Mouse (Mus musculus) stomach, postnatal 0 days (tissue): Measurements from ENCODE around the gene Fam90a1b. TPM values are rescaled to one million over a fixed set of nuclear protein-coding genes. Genes with fewer than 3 reads are reported as not detected.
A peak's percentile ranks its signal among the peaks of the same experiment; 100 is the strongest.
"Not testable (repeated sequence)": the region's sequence is repeated elsewhere in the genome, so short reads cannot be mapped to it uniquely, and the experiment has no call there.

Experiments
- ATAC-seq: fragments of 200-750 bp; cut with Nextera tagmentation; 2 replicates; pipeline ENCODE4 v1.8.0; 2017; ENCODE audit not compliant: low FRiP score, low TSS enrichment
- DNase-seq: peaks from one replicate; pipeline ENCODE4 v3.0.0-alpha.2; 2016; ENCODE audit warnings: low spot score
- H3K27ac ChIP-seq: fragments of 300-500 bp; sonication (generic); replicated peaks from 2 replicates; pipeline ENCODE4 v1.5.1; 2014; ENCODE audit warnings: mild to moderate bottlenecking, control low read depth
- H3K27me3 ChIP-seq: fragments of 300-500 bp; sonication (generic); 2 replicates; pipeline ENCODE4 v1.6.1; 2014; ENCODE audit warnings: low read length; ENCODE audit not compliant: control insufficient read depth, insufficient read depth
- H3K36me3 ChIP-seq: fragments of 300-500 bp; sonication (generic); 2 replicates; pipeline ENCODE4 v1.6.1; 2014; ENCODE audit warnings: low read length, mixed read lengths; ENCODE audit not compliant: control insufficient read depth, insufficient read depth
- H3K4me1 ChIP-seq: fragments of 300-500 bp; sonication (generic); replicated peaks from 2 replicates; pipeline ENCODE4 v1.6.1; 2014; ENCODE audit warnings: antibody characterized with exemption; ENCODE audit not compliant: control insufficient read depth, insufficient read depth
- H3K4me2 ChIP-seq: fragments of 300-500 bp; sonication (generic); replicated peaks from 2 replicates; pipeline ENCODE4 v1.6.1; 2014; ENCODE audit warnings: low read depth, mild to moderate bottlenecking, control low read depth, moderate library complexity
- H3K4me3 ChIP-seq: fragments of 300-500 bp; sonication (generic); 2 replicates; pipeline ENCODE4 v1.5.1; 2014; ENCODE audit warnings: low read depth, low read length, control low read depth
- H3K9ac ChIP-seq: fragments of 300-500 bp; sonication (generic); 2 replicates; pipeline ENCODE4 v1.6.1; 2014; ENCODE audit warnings: mild to moderate bottlenecking, low read length, control low read depth, mixed read lengths
- H3K9me3 ChIP-seq: fragments of 300-500 bp; sonication (generic); 2 replicates; pipeline ENCODE4 v1.6.1; 2016; ENCODE audit warnings: low read length; ENCODE audit not compliant: control insufficient read depth
- CTCF ChIP-seq: IDR thresholded peaks from 2 replicates; pipeline ENCODE4 v1.5.1; 2016; ENCODE audit warnings: antibody characterized with exemption, low read depth, mild to moderate bottlenecking, moderate library complexity
- EP300 ChIP-seq: optimal IDR thresholded peaks from 2 replicates; pipeline ENCODE3; 2016; ENCODE audit warnings: antibody characterized with exemption
- WGBS: fragments of 180-500 bp; shearing (Covaris S2); extraction: QIAGEN DNeasy Blood & Tissue Kit; methylation state at CpG from one replicate; pipeline ENCODE4 v1.1.7; 2014; 5-methylcytosine and 5-hydroxymethylcytosine counted together
- polyA plus RNA-seq: library from polyadenylated mRNA; unstranded; fragments of >200 nt; fragmentation: Nextera tagmentation; extraction: Ambion mirVana; gene quantifications from 2 replicates; pipeline ENCODE4 v1.2.1, GENCODE M21; 2015

Fam90a1b gene
- polyA plus RNA-seq: not detected in 2 replicates

- DNase-seq (peak; percentile 96), ATAC-seq (peak; percentile 100)
- H3K27ac ChIP-seq: 0 out of 2 replicates have a peak within 1 kb of the TSS, but pooled peaks have one; percentile 18
- H3K27me3 ChIP-seq: no peaks in the 10 kb centered on the region
- peak within 1 kb of the TSS; percentile 56 for H3K4me3 ChIP-seq
- peak within 1 kb of the TSS; percentile 55 for H3K4me2 ChIP-seq
- H3K36me3 ChIP-seq: no peaks in the 10 kb centered on the region
- WGBS: 9% methylated on average over 42 of the region's 46 CpGs
- no peak for TF ChIP-seq EP300
- TF ChIP-seq CTCF: peak; percentile 79
- H3K4me1 ChIP-seq: no peaks in the 10 kb centered on the region
- no peaks in the 10 kb centered on the region for H3K9me3 ChIP-seq
- peak within 1 kb of the TSS; percentile 52; the same call in 1 of the 2 replicates for H3K9ac ChIP-seq
These were observed at the start of gene Fam90a1b, which contains the start of gene Apoo for GRCm38 (mm10) chrX:94366670-94367241. Gene Fam90a1b, minus strand, starts transcription at chrX:94366777. Gene Apoo, plus strand, starts transcription at chrX:94367117.

GRCm38 (mm10) chrX:94408975-94409374 is 42.4 kb upstream of the Fam90a1b start:
- no peak for ATAC-seq
- H3K36me3 ChIP-seq: no peaks in the 10 kb centered on the region
- H3K4me3 ChIP-seq: no peak overlapping the region
- H3K9me3 ChIP-seq: no peaks in the 10 kb centered on the region
- H3K27me3 ChIP-seq: no peaks in the 10 kb centered on the region
- TF ChIP-seq EP300: no peak
- no peak for TF ChIP-seq CTCF
- H3K4me1 ChIP-seq: no peaks in the 10 kb centered on the region
- no peak overlapping the region for H3K27ac ChIP-seq
- H3K4me2 ChIP-seq: no peak overlapping the region
- 52% methylated on average over 3 of the region's 3 CpGs for WGBS
- DNase-seq: peak; percentile 12
- H3K9ac ChIP-seq: no peak overlapping the region

GRCm38 (mm10) chrX:94378734-94379133 is 12.2 kb upstream of the Fam90a1b start:
- no peak overlapping the region for H3K4me3 ChIP-seq
- H3K27ac ChIP-seq: no peak overlapping the region
- no peak for DNase-seq
- H3K27me3 ChIP-seq: no peaks in the 10 kb centered on the region
- TF ChIP-seq EP300 (no peak), CTCF (no peak)
- H3K4me1 ChIP-seq: no peaks in the 10 kb centered on the region
- no peak overlapping the region for H3K4me2 ChIP-seq
- WGBS: 76% methylated on average over 5 of the region's 5 CpGs
- no peak for ATAC-seq
- no peak overlapping the region for H3K9ac ChIP-seq
- no peaks in the 10 kb centered on the region for H3K36me3 ChIP-seq
- no peaks in the 10 kb centered on the region for H3K9me3 ChIP-seq

- Histone ChIP-seq H3K9me3 (no peaks in the 10 kb centered on the region), H3K36me3 (no peaks in the 10 kb centered on the region), H3K27me3 (no peaks in the 10 kb centered on the region), H3K4me3 (peak overlapping the region; percentile 56), H3K27ac (0 out of 2 replicates have a peak overlapping the region, but pooled peaks have one; percentile 18), H3K4me2 (peak overlapping the region; percentile 55), H3K9ac (peak overlapping the region; percentile 52; the same call in 1 of the 2 replicates), H3K4me1 (no peaks in the 10 kb centered on the region)
- DNase-seq (no peak), ATAC-seq (0 out of 2 replicates have a peak, but pooled peaks have one; percentile 20)
- 16% methylated on average over 14 of the region's 17 CpGs for WGBS
- TF ChIP-seq CTCF: no peak
- no peak for TF ChIP-seq EP300
These were observed 671 bp upstream of the Fam90a1b start for GRCm38 (mm10) chrX:94367248-94367647.

- 19% methylated on average over 16 of the region's 16 CpGs for WGBS
- H3K9me3 ChIP-seq: no peaks in the 10 kb centered on the region
- H3K4me2 ChIP-seq: peak overlapping the region; percentile 42
- peak; percentile 12 for DNase-seq
- H3K36me3 ChIP-seq: no peaks in the 10 kb centered on the region
- H3K4me1 ChIP-seq: no peaks in the 10 kb centered on the region
- no peak for ATAC-seq
- H3K4me3 ChIP-seq: peak overlapping the region; percentile 23
- no peak overlapping the region for H3K9ac ChIP-seq
- TF ChIP-seq CTCF (no peak), EP300 (no peak)
- H3K27me3 ChIP-seq: no peaks in the 10 kb centered on the region
- no peak overlapping the region for H3K27ac ChIP-seq
These were observed 548 bp downstream of the Fam90a1b start for GRCm38 (mm10) chrX:94366029-94366428.

- Histone ChIP-seq H3K27me3 (no peaks in the 10 kb centered on the region), H3K4me3 (no peak overlapping the region), H3K27ac (no peak overlapping the region), H3K4me1 (no peaks in the 10 kb centered on the region), H3K36me3 (no peaks in the 10 kb centered on the region), H3K9me3 (no peaks in the 10 kb centered on the region), H3K9ac (no peak overlapping the region), H3K4me2 (no peak overlapping the region)
- ATAC-seq (no peak), DNase-seq (no peak)
- no peak for TF ChIP-seq CTCF
- no peak for TF ChIP-seq EP300
- 26% methylated on average over 14 of the region's 14 CpGs for WGBS
These were observed 1.1 kb downstream of the Fam90a1b start for GRCm38 (mm10) chrX:94365381-94365925.

- DNase-seq, H3K4me2 ChIP-seq, H3K36me3 ChIP-seq, H3K9ac ChIP-seq, H3K4me1 ChIP-seq, H3K9me3 ChIP-seq, H3K4me3 ChIP-seq, H3K27me3 ChIP-seq, ATAC-seq, H3K27ac ChIP-seq: not testable (repeated sequence)
- 83% methylated on average over 3 of the region's 4 CpGs for WGBS
These were observed 22.9 kb downstream of the Fam90a1b start for GRCm38 (mm10) chrX:94343638-94344037.
